Mouse (Mus musculus): ENCODE results near the gene Cacna1d. TPM values are rescaled to one million over a fixed set of nuclear protein-coding genes. Genes with fewer than 3 reads are reported as not detected.
A peak's percentile ranks its signal among the peaks of the same experiment; 100 is the strongest.

Gene Cacna1d
- total and polyA plus RNA-seq, 3 experiments = 0.04 to 0.66 (median 0.08) TPM

- in situ Hi-C loops (cut with MboI; ENCODE audit: low pct_ligation_motif_present, low pct_unique_long_range_greater_than_20kb, low sequenced_read_pairs) (no loop called here), dilution Hi-C loops (cut with MboI; ENCODE audit: extremely low pct_ligation_motif_present, extremely low pct_unique_long_range_greater_than_20kb, low sequenced_read_pairs) (no loop called here)
- Histone ChIP-seq H3K79me2 (replicated peaks; ENCODE audit: control insufficient read depth, extremely low read depth, insufficient read depth, poor library complexity, severe bottlenecking) (no peaks in the 10 kb centered on the region), H3K36me3 (replicated peaks in 1 of 2; ENCODE audit: control insufficient read depth in 1 of 2, insufficient read depth in 1 of 2, low read length in 1 of 2) (no peaks in the 10 kb centered on the region), H3K27me3 (replicated peaks) (no peaks in the 10 kb centered on the region), H3K4me2 (ENCODE audit: insufficient read depth, low read depth, poor library complexity, severe bottlenecking) (no peak overlapping the region), H3K9ac (ENCODE audit: insufficient read depth, low read depth) (no peak overlapping the region), H3K27ac (ENCODE audit: insufficient read depth, low read depth) (no peak overlapping the region), H3K4me1 (ENCODE audit: control insufficient read depth in 1 of 2, insufficient read depth in 2 of 2) (peaks cover 10 to 82% of the 10 kb centered on the region in 2 experiments), H3K9me3 (replicated peaks; ENCODE audit: low read length) (no peaks in the 10 kb centered on the region), H3K4me3 (replicated peaks in 1 of 3; ENCODE audit: low read depth in 2 of 3, low read length in 2 of 3, poor library complexity in 1 of 3) (no peak overlapping the region)
- no peak for DNase-seq (ENCODE audit: extremely low read depth)
- TF ChIP-seq CHD2 (IDR thresholded peaks at IDR 0.05; ENCODE audit: low read length) (no peak), SMC3 (IDR thresholded peaks at IDR 0.05; ENCODE audit: low read depth, low read length) (no peak), ZNF384 (IDR thresholded peaks at IDR 0.05; ENCODE audit: low read depth, low read length) (peak; percentile 86), SIN3A (IDR thresholded peaks at IDR 0.05; ENCODE audit: low read length) (no peak)
These were observed 127.6 kb downstream of the Cacna1d start for GRCm38 (mm10) chr14:30363487-30364167.

DNA sequence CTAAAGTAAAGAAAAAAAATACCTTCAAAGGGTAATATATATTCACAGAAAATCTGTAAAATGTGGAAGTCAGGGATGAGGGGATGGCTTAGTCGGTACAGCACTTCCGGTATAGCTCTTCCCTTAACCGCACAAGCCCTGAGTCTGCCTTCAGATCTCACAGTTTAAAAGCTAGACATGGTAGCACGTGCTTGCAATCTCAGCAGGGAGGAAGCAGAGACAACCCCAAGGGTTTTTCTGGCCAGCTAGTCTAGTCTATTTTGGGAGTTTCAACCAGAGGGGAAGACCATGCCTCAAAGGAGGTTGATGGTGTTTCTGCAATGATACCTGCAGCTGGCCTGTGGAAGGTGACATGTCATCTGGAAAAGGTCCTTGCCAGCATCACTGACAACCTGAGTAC lies 128.9 kb downstream of the Cacna1d start:
- Histone ChIP-seq H3K9ac (ENCODE audit: insufficient read depth, low read depth) (no peak overlapping the region), H3K27me3 (replicated peaks) (no peaks in the 10 kb centered on the region), H3K4me2 (ENCODE audit: insufficient read depth, low read depth, poor library complexity, severe bottlenecking) (0 out of 2 replicates have a peak overlapping the region, but pooled peaks have one; percentile 37), H3K9me3 (replicated peaks; ENCODE audit: low read length) (no peaks in the 10 kb centered on the region), H3K79me2 (replicated peaks; ENCODE audit: control insufficient read depth, extremely low read depth, insufficient read depth, poor library complexity, severe bottlenecking) (no peaks in the 10 kb centered on the region), H3K4me3 (replicated peaks in 1 of 3; ENCODE audit: low read depth in 2 of 3, low read length in 2 of 3, poor library complexity in 1 of 3) (peak overlapping the region in 1 of 3 experiments; percentile 45), H3K4me1 (ENCODE audit: control insufficient read depth in 1 of 2, insufficient read depth in 2 of 2) (peaks cover 12 to 91% of the 10 kb centered on the region in 2 experiments), H3K36me3 (replicated peaks in 1 of 2; ENCODE audit: control insufficient read depth in 1 of 2, insufficient read depth in 1 of 2, low read length in 1 of 2) (no peaks in the 10 kb centered on the region), H3K27ac (ENCODE audit: insufficient read depth, low read depth) (no peak overlapping the region)
- in situ Hi-C loops (cut with MboI; ENCODE audit: low pct_ligation_motif_present, low pct_unique_long_range_greater_than_20kb, low sequenced_read_pairs) = no loop called here
- DNase-seq (ENCODE audit: extremely low read depth) = peak; percentile 84
- dilution Hi-C loops (cut with MboI; ENCODE audit: extremely low pct_ligation_motif_present, extremely low pct_unique_long_range_greater_than_20kb, low sequenced_read_pairs) = no loop called here
- TF ChIP-seq HCFC1 (IDR thresholded peaks at IDR 0.05; ENCODE audit: low read depth, low read length) (peak; percentile 40; the same call in 1 of the 2 replicates), ELF1 (IDR thresholded peaks at IDR 0.05; ENCODE audit: low read depth, low read length) (peak; percentile 88), PAX5 (IDR thresholded peaks at IDR 0.05; ENCODE audit: low read length) (no peak), RCOR1 (conservative IDR thresholded peaks at IDR 0.05; ENCODE audit: low read depth, low read length) (peak; percentile 55; the same call in 1 of the 2 replicates), MAX (IDR thresholded peaks at IDR 0.05; ENCODE audit: low read length) (peak; percentile 98), USF1 (IDR thresholded peaks at IDR 0.05; ENCODE audit: low read depth, low read length) (no peak), MYC (IDR thresholded peaks at IDR 0.05; ENCODE audit: low read depth, low read length) (peak; percentile 94), BHLHE40 (IDR thresholded peaks at IDR 0.05; ENCODE audit: low read depth, low read length) (peak; percentile 99), RAD21 (IDR thresholded peaks at IDR 0.05; ENCODE audit: low read depth, low read length) (peak; percentile 2), MEF2A (IDR thresholded peaks at IDR 0.05; ENCODE audit: borderline replicate concordance, low read depth, low read length) (peak; percentile 99), ETS1 (conservative IDR thresholded peaks at IDR 0.05; ENCODE audit: low read depth, low read length) (peak; percentile 95), SMC3 (IDR thresholded peaks at IDR 0.05; ENCODE audit: low read depth, low read length) (peak; percentile 4; the same call in 1 of the 2 replicates), CTCF (conservative IDR thresholded peaks at IDR 0.05 in 1 of 2, IDR thresholded peaks at IDR 0.05 in 1 of 2; ENCODE audit: low read depth in 2 of 2, low read length in 2 of 2) (no peak), EP300 (IDR thresholded peaks at IDR 0.05; ENCODE audit: low read length) (peak; percentile 82), ZNF384 (IDR thresholded peaks at IDR 0.05; ENCODE audit: low read depth, low read length) (peak; percentile 46; the same call in 1 of the 2 replicates), IRF4 (IDR thresholded peaks at IDR 0.05; ENCODE audit: low read depth, low read length) (peak; percentile 76), CHD2 (IDR thresholded peaks at IDR 0.05; ENCODE audit: low read length) (0 out of 2 replicates have a peak, but pooled peaks have one; percentile 52), JUN (IDR thresholded peaks at IDR 0.05; ENCODE audit: insufficient read depth, low read depth, low read length) (no peak), MXI1 (IDR thresholded peaks at IDR 0.05; ENCODE audit: low read depth, low read length) (peak; percentile 82), POLR2AphosphoS2 (IDR thresholded peaks at IDR 0.05; ENCODE audit: low read depth, low read length) (no peak), NRF1 (IDR thresholded peaks at IDR 0.05; ENCODE audit: low read depth, low read length) (no peak), MAFK (IDR thresholded peaks at IDR 0.05; ENCODE audit: insufficient replicate concordance, low read length) (peak; percentile 65; the same call in 1 of the 2 replicates), JUND (conservative IDR thresholded peaks at IDR 0.05; ENCODE audit: low read depth, low read length) (0 out of 2 replicates have a peak, but pooled peaks have one; percentile 6), TCF12 (IDR thresholded peaks at IDR 0.05; ENCODE audit: low read depth, low read length) (peak; percentile 92), SIN3A (IDR thresholded peaks at IDR 0.05; ENCODE audit: low read length) (peak; percentile 79)

All from CH12.LX (cell line).